Mouse (Mus musculus) G1E (cell line): ENCODE data around the gene Rasal2.

Source experiments
- CTCF ChIP-seq: IDR thresholded peaks from 2 replicates; pipeline ENCODE4 v1.5.1; 2012; ENCODE audit warnings: low read depth, low read length, inconsistent platforms, mixed read lengths
- GATA1 ChIP-seq: IDR thresholded peaks from 2 replicates; pipeline ENCODE4 v1.6.1; 2012; ENCODE audit warnings: borderline replicate concordance, low read length, inconsistent platforms, mixed read lengths
- POLR2AphosphoS5 ChIP-seq: IDR thresholded peaks from 2 replicates; pipeline ENCODE4 v1.6.1; 2012; ENCODE audit warnings: low read depth, low read length, inconsistent platforms; ENCODE audit not compliant: insufficient replicate concordance
- TAL1 ChIP-seq: conservative IDR thresholded peaks from 2 replicates; pipeline ENCODE4 v1.6.1; 2012; ENCODE audit warnings: low read depth, low read length, inconsistent platforms, mixed read lengths

DNA sequence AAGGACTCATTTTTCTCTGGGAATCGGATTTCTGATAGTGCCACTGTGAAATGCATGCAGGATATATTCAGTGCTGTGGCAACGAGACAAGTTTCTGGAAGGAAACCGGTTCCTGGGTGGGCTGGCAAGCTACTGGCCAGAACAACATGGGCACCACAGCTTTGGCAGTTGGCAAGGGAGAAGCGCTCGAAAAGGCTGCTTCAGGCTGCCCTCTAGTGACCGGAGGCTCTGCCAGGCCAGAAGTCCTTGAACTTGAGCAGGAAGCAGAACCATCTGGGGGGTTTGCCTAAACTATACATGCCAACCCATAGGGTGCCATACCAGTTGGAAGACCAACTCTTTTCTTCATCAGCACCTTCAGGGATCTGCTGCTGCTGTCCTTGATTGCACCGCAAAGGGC lies 33.9 kb upstream of the Rasal2 start:
- TF ChIP-seq CTCF, result no peak
- TF ChIP-seq GATA1, result no peak
- no peak for TF ChIP-seq TAL1
- TF ChIP-seq POLR2AphosphoS5, result no peak
